Mouse (Mus musculus): Measurements from ENCODE around the gene Cdk19.

- no peak for TF ChIP-seq CTCF (IDR thresholded peaks at IDR 0.05; ENCODE audit: insufficient read depth, low read depth, low read length)
- TF ChIP-seq POLR2A (IDR thresholded peaks at IDR 0.05; ENCODE audit: insufficient read depth, low read depth, low read length): no peak
Measured at GRCm38 (mm10) chr10:40494181-40495162, 155.1 kb downstream of the Cdk19 start.
